Mouse (Mus musculus) NIH3T3 (cell line): Measurements from ENCODE around the gene Hpn.

Experiments used
- DNase-seq: peaks from one replicate; pipeline ENCODE4 v3.0.0-alpha.2; 2012; ENCODE audit warnings: low read depth

The Hpn gene

GRCm38 (mm10) chr7:31140941-31141340 is 25.9 kb upstream of the Hpn start:
- DNase-seq = no peak

DNA sequence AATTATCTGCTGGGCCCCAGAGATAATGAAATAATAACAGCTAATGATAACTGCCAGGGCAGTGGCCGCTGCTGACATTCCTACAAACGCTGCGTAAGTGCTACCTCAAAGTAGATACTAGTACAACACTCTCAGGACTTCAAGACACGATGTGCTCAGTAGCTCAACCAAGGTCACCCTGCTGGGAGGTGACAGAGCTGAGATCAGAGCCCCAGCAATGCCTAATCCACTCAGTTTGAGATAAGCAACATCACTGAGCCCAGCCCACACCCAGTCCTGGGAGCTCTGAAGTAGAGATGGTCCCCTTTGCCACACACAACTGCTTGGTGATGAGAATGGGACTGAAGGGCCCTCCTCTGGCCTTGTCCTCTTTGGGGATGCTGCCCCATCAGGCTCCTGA is 25.2 kb upstream of the Hpn start:
- no peak for DNase-seq

DNA sequence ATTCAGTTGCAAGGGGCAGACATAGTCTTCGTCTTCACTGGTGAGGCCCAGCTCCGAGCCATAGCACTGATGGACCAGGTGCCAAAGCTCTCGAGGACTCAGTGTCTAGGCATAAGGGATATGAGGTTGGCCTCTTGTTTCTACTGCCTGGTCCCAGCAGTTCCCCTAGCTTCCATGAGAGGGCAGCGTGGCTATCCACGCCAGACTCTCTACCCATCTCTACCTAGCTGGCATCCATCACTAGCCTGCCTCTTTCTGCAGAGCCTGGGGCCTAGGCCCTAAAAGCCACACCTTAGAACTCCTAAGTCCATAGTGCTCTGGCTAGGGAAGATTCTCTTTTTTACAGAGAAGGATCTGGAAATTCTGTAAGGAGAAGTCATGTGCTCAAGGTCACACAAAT is 24.7 kb upstream of the Hpn start:
- peak; percentile 76 for DNase-seq

- DNase-seq = no peak
These were observed 20.6 kb upstream of the Hpn start for GRCm38 (mm10) chr7:31135717-31136116.

GRCm38 (mm10) chr7:31131866-31132265 is 16.8 kb upstream of the Hpn start:
- no peak for DNase-seq

GRCm38 (mm10) chr7:31130841-31131240 is 15.8 kb upstream of the Hpn start:
- peak; percentile 80 for DNase-seq

GRCm38 (mm10) chr7:31130197-31130596 is 15.1 kb upstream of the Hpn start:
- DNase-seq = no peak

DNA sequence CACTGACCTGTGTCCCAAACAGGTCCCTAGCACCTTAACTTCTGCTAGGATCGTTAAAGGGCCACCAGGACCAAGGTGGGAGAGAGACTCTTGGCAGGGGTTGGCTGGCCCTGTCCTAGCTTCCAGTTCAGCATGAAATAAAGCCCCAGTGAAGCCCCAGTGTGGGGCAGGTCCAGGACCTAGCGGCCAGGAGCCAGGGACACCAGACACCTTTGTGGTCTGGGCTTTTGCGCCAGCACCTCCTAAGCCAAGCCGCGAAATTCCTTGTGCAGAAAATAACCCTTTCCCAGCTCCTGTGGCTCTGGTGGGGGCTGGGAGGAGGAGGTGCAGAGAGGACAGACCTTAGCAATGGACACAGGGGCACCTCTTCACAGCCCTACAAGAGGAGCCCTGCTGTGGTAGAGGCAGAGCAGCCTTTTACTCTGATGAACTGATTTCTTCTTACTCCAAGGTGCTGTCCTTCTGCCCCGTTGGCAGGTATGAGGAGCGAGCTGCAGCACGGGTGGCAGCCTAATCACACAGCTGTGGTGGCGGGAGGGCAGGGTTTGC is 13.1 kb upstream of the Hpn start:
- DNase-seq = no peak

- peak; percentile 81 for DNase-seq
These were observed 12.0 kb upstream of the Hpn start, which contains the start of gene Scn1b for GRCm38 (mm10) chr7:31126851-31127724. Gene Scn1b (minus strand): TSS chr7:31127003.

DNA sequence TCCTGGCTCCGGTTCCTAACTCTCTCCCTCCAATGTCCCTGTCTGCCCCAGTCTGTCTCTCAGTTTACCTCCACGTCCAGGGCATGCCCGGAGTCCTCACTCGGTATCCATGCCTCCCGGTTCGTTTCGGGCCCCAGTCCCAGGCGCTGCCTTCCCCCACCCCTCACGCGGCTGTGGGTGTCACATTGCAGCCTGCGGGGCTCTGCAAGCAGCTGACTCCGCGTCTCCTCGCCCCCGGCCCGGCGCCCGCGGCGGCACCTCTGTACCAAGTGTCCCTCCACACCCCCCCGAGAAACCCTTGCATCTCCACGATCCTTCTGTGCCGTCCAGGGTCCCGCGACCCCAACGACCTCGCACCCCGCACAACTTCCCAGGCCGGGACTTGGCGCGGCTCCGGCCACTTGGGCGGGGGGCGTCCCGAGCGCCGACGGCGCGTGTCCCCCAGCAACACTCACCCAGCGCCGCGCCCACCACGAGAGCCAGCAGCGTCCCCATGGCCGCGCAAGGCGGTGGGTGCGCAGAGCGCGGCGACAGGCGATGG is 11.2 kb upstream of the Hpn start:
- DNase-seq = peak; percentile 8

- no peak for DNase-seq
These were observed 10.0 kb upstream of the Hpn start for GRCm38 (mm10) chr7:31125116-31125515.

DNA sequence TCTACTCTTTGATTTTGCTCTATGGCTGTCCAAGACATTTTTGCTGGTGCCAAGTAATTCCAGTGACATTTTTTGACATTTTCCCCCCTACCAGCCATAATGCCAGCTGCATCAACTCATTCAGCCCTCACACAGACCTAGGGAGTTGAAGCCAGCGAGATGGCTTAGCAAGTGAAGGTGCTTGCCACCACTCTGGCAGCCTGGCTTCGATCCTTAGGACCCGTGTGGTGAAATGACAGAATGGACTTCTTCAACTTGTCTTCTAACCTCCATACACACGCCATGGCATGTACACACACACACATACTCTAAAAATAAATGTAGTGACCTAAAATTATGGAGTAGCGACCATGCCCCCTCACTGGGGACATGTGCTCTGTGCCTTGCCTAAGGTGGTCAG is 9.3 kb upstream of the Hpn start:
- no peak for DNase-seq

DNA sequence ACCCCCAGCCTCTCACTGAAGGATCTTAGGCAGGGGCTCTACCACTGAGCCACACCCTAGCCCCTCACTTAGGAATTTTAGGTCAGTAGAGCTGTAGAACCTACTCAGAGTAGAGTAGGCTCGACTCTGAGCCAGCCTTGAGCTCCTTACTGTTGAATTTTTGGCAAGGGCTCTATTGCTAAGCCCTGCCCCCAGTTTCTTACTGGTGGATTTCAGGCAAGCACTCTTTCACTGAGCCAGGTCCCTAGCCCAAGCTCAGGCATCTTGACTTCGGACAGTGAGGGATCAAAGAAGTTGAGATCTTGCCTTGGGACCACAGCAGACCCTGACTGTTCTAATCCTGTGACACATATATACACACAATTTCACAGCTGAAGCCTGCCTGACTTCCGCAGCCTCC is 8.6 kb upstream of the Hpn start:
- no peak for DNase-seq

GRCm38 (mm10) chr7:31122641-31123631 is 7.8 kb upstream of the Hpn start:
- DNase-seq = no peak

- DNase-seq = no peak
These were observed 4.5 kb upstream of the Hpn start for GRCm38 (mm10) chr7:31119556-31119955.

GRCm38 (mm10) chr7:31118486-31118885 is 3.4 kb upstream of the Hpn start:
- no peak for DNase-seq

- no peak for DNase-seq
These were observed 2.4 kb upstream of the Hpn start for GRCm38 (mm10) chr7:31117465-31117864.

GRCm38 (mm10) chr7:31116721-31117145 is 1.6 kb upstream of the Hpn start:
- DNase-seq = no peak

GRCm38 (mm10) chr7:31115587-31116043 is 525 bp upstream of the Hpn start:
- DNase-seq = no peak

GRCm38 (mm10) chr7:31114646-31115045 is 444 bp downstream of the Hpn start:
- no peak for DNase-seq

- DNase-seq = no peak
These were observed 1.3 kb downstream of the Hpn start for GRCm38 (mm10) chr7:31113800-31114199.

- no peak for DNase-seq
These were observed 3.1 kb downstream of the Hpn start for GRCm38 (mm10) chr7:31112036-31112435.
